Mouse (Mus musculus) right cerebral cortex, adult 18-20 months (tissue): ENCODE measurements around the gene Esr1.
"Not testable (repeated sequence)": the region's sequence is repeated elsewhere in the genome, so short reads cannot be mapped to it uniquely, and the experiment has no call there.

Source experiments
- DNase-seq: peaks from one replicate; pipeline ENCODE4 v3.0.0; 2022; ENCODE audit warnings: mixed read lengths

Esr1 gene

DNA sequence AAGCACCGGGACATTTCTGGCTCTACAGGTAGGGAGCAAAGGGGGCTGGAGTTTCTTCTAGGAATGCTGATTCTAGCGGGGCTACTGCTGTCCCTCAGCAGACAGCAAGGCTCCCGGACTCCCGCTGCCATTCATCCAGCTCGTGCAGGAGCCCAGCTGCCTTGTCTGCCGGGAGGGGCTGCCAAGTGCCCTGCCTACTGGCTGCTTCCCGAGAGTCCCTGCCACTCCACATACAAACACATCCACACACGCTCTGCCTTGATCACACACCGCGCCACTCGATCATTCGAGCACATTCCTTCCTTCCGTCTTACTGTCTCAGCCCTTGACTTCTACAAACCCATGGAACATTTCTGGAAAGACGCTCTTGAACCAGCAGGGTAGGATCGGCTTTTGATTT, 98.5 kb downstream of the Esr1 start:
- peak; percentile 5 for DNase-seq

DNA sequence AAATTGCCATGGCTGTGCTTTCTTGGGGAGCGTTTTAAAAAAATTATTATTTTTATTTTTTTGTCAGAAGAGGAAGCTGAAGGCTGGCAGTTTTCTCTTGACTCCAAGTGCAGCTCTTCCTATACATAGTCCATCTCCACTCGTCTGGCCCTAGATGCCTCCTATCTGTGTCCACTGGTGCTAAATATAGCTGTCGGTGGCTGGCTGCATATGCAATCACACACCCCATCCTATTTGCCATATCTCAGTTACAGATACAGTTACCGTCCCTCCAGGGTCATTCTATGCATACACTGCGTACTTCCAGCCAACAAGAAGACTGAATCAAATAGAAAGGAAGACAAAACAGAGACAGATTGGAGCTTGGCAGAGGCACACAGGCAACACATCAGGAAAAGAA, 100.0 kb downstream of the Esr1 start:
- no peak for DNase-seq

DNA sequence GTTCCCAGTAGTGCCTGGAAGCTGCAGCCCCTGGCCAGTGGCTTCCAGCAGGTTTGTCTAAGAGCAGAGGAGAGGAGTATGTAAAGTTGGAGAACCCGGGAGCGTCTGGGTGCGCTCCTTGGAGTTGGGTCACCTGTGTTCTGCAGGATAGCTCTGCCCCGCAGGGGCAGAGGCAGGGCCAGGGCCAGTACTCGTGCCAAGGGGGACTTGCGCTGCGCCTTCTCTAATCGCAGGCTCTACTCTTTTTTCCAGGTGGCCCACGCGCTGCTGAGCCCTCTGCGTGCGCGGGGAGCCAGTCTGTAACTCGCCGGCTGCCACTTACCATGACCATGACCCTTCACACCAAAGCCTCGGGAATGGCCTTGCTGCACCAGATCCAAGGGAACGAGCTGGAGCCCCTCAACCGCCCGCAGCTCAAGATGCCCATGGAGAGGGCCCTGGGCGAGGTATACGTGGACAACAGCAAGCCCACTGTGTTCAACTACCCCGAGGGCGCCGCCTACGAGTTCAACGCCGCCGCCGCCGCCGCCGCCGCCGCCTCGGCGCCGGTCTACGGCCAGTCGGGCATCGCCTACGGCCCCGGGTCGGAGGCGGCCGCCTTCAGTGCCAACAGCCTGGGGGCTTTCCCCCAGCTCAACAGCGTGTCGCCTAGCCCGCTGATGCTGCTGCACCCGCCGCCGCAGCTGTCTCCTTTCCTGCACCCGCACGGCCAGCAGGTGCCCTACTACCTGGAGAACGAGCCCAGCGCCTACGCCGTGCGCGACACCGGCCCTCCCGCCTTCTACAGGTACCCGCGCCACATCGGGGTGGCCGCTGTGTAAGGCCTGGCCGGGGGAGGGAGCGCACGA, 100.9 kb downstream of the Esr1 start:
- no peak for DNase-seq

DNA sequence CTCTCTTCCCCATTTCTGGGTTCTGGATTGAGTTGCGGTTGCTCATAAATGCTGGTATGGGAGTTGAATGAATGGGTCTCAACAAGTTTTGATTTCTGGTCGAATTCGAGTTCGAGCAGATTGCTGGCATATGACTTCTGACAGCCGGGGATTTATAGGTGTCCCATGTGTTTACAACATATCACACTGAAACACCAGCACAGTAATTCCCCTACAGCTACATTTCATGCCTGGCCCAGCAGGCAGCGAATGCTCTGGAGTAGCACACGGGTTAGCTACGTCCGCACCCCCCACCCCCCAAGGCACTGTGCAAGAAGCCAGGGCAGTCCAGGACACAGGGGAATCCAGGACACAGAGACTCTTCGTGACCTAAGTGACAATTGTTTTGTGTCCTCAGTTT, 102.0 kb downstream of the Esr1 start:
- DNase-seq = no peak

DNA sequence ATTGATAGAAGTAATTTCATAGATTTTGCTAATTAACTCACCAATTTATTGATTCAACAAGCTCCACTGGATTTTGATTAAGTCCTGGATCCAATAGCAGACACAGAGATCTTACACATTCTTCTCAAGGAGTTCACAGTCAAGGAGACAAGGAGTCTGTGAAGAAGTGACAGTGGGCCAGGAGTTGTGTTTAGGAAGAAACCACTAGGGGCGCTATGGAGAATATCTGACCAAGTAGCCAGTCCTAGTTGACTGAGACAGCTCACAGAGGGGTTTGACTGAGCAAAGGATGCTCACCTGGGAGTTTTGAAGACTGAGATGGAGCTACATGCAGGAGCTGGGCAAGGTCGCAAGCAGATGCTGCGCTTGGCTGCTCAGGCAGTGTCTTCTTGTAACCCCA, 113.5 kb downstream of the Esr1 start:
- DNase-seq = no peak

DNA sequence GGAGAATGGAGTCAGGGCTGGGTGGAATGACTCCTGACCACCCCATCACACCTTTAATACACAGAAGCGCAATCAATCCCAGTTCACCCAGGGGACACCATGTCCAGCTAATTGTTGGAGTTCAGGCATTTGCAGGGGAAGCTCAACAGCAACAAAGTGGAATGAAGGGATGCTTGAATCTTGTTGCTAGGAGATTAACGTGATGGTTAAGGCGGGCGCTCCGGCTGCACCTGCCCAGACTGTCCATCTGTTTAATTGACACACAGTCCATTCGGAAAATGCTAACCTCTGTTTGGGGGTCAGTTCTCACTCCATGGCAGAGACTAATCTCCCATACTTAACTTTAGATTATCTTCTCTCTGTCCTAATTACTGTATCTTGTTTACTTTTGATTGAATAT, 114.7 kb downstream of the Esr1 start:
- no peak for DNase-seq

DNA sequence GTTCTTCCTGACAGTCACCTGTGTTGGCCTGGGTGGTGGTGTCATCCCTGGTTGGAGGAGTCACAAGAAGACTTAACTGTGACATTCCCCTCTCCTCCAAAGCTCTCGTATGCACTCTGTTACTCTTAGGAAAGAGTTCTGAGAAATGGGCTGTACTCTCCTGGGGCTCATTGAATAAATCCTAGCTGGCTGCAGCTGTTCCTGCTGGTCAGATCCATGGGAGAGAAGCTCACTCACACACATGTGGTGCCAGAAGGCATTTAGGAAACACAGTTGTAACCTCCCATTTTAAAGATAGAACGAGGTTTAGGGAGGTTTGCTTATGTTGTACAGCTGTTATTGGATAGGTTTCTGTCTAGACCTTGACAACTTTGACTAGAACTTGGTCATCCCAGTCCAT, 120.9 kb downstream of the Esr1 start:
- DNase-seq = no peak

DNA sequence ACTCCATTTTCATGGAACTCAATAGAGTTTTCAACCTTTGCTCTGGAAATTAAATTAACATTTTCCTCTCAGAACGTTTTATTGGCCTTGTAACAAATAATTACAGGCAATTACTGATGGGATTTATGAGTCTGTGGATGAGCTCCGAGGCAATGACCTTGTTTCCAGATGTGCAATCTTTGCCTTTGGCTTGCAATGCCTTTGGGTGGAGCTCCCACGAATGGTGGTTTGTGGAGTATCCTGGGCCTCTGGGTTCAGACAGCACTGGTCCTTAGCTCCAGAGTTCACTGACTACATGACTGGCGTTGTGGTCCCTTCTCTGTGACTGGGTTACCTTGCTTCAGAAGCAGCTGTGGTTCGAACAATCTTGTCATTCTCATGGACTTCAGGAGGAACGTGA, 122.6 kb downstream of the Esr1 start:
- no peak for DNase-seq

DNA sequence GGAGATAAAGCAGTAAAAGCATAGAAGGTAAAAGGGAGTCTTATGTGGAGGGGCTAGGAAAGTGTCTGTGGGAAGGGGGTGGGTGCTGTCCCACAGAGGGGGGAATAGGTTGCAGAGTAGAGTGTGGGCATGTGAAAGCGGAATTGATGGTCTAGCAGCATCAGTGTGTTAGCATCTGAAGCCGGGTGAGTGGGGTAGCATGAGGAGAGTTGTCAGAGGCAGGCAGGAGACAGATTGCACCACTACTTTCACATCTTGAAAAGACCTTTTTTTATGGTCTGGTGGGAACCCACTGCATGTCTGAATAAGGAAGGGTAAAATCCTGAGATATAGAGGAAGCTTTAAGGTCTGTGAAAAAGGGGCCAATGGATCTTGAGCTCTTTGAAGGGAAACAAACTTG, 123.5 kb downstream of the Esr1 start:
- DNase-seq = no peak

DNA sequence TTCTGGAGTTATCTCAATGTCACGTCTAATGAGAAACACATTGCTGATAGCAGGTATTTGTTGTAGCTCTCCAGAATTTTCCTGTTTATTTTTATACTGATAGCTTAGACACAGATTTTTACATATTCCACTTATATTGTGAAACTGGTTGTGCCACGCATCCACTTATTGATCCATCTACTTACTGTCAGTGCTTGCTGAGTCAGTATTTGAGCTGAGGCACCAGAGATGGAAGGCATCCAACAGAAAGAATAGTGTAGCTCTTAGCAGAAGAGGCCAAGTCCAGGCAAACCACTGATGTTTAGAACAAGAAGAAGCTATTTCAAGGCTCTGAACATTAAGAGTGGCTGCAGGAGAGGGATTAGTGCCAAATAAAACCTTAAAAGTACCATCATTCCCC, 126.9 kb downstream of the Esr1 start:
- DNase-seq = no peak

DNA sequence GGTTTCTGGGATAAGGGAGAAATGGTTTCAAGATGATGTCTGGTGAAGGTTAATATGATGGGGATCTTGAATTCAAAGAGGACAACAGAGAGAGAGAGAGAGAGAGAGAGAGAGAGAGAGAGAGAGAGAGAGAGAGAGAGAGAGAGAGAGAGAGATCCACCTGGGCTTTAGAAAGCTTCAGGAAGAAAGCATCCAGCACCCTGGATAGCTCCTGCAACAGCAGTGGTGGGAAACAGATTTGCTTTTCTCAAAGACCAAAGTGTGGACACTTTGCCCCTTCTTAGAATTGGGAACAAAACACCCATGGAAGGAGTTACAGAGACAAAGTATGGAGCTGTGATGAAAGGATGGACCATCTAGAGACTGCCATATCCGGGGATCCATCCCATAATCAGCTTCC, 139.7 kb downstream of the Esr1 start:
- DNase-seq = not testable (repeated sequence)

DNA sequence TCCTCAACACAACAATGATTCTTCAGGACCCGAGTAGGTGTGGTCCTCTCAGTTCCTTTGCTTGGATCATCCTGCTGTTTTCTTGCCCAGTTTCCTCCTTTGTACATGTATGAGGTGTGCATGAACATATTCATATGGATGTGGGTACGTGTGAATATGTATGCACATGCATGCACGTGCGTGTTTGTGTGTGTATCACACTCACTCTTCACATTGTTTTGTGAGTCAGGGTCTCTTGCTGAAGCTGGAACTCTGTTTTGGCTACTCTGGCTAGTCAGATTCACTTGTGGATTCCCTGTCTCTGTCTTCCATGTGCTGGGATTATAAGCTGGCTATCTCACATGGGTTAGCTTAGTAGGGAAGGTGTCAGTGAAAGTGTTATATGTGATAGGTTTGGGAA, 141.6 kb downstream of the Esr1 start:
- no peak for DNase-seq

DNA sequence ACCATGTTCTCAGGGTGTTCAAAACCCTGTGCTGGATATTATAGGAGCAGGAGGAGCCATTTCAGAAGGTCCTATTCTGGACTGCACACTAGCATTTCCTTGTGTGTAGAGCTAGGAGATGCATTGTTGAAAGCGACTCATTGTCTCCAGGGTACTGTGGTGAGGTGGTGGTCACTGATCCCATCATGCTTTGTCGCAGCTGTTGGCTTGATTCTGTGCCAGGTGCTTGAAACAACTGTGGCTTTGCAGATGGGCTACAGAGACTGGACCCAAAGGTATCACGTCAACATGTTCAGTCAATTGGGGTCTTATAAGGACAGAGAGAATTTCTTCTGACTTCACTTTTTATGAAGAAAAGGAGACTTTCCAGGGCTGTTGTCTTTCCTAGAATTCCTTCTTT, 164.1 kb downstream of the Esr1 start:
- DNase-seq = no peak

DNA sequence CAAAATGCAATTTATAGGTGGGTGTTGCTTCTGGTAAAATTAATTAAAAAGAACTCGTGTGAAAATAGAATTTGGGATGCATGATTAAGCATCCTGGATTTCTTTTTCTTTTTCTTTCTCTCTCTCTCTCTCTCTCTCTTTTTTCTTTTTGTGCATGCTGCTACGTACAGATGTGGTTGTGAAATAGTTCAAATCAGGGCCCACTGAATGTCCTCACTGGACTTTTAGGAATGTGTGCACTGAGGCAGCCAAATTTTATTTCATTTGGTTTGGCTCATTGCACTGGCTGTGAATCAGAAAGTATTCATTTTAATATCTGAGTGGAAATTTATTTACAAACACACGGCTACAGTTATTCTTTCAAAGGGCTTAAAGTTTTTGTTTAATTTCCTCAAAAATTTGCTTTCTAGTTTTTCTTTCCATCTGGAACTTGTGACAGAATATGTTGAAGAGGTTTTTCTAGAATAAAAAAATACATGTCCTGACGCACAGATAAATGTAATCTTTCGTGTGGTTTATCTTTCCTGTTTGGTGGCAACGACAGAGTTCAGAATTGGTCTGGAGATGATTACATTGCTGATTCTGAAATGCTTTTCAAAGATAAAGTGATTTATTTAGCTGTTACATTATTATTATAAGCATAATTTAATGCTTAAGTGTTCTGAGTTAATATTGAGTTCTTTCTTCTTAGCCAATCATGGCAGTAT, 164.8 kb downstream of the Esr1 start:
- no peak for DNase-seq

DNA sequence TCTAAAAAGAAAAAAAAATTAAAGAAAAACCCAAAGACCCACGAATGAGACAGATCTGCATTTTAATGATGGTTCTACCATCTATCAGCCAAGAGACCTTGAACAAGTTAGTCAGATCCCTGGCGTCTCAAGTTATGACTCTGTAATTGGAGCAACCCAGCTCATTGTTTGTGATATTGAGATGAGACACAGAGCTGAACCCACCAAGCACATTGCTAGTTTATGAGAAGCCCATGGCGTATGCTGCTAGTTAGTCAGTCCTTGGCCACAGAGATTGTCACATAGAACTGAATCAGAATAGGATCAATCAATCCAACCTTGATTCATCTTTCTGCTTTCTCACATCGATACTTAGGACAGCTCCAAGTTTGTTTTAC, 165.3 kb downstream of the Esr1 start:
- no peak for DNase-seq

DNA sequence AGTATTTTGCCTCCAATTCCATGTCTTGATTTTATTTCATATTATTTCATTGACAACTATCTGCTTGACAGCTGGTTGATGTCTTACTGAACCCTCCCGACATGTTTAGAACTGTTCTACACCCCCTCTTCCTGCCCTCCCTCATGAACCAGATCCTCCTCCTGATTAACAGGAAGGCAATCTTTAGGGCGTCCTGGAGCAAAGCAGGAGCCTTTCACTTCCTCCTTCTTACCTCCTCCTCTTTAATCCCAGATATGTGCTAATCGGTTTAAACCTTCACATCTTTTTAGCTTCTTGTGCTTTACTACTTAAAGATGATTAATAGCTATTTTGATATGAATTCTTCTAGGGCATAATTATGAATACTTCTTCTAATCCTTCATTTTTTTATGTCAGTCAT, 166.6 kb downstream of the Esr1 start:
- no peak for DNase-seq

DNA sequence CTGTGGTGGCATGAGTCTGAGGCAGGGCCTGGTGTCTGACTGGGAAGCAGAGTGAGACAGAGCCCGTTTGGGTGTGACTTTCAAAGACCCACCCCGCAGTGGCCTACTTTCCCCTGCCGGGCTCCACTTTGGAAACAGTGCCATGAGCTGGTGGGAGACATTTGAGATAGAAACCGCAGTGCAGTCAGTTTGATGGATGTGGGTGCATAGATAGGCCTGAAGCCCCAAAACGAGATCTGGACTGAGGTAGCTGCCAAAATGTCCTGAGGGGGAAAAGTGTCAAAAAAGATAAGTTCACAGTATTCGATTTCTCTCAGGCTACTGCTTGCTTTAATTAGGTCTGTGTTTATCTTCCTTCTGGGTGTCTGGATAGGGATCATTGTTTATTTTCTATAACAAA, 169.5 kb downstream of the Esr1 start:
- no peak for DNase-seq

DNA sequence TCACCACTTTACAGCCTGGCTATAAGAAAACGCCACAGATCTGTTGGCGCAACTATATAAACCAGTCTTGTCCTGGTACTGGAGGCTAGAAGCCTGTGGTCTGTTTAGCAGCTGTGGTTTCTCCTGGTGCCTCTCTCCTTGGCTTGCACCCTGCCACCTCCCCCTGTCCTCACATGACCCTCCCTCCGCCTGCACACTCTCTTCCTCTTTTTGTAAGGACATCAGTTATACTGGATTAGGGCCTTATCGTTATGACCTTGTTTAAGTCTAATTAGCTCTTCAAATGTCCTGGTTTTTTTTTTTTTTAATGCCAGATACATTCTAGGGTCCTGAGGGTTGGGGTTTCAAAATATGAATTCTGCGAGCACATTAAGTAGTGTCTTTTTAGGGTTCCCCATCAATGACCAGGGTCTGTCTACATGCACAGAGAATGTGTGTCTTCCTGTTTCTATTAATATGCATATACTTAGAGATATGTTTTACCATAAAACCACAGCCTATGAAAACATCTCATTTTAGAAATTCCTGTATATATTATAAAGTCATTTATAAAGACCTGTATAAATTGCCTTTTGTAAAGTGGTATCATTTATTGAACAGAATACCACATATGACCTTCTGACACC, 175.7 kb downstream of the Esr1 start:
- DNase-seq = no peak

DNA sequence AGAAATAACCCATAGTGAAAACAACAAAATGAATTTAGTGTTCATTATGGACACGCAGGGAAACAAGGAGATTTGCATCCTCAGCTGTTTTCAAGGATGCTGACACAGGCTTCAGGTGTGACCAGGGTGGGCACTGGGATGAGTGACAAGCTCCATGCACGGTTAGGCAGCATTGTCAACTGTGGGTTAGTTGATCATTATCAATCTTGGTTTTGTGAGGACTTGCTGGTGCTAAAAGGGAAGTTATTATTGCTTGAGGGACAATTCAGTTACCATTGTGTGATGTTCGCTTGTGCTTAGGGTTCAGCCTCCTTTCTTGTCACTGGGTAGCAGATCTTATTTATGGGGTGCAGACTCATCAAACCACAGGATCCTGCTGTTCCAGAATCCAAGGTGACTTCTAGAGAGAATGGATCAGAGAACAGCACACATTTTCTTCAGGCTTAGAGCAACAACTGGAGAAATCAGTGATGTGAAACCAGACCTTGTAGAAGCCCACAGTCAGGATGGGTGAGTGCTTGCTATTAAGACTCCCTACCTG, 186.9 kb downstream of the Esr1 start:
- DNase-seq = no peak

DNA sequence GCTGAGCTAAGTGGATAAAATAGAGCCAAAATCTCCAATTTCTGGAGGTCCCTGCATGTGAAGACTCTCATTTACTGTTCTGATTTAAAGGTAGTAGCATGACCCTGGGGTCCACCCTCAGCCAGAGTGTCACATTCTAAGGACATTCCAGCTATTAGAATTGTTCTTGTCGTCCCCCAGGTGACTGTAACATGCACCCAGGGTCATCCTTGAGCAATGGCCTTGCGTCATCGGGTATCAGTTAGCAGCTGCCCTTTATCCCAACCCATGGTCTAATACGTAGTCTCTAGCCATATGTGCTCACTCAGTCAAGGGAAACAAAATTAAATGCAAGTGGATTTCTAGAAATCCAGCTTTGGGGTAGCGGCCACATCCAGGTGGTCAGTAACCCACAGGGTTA, 213.0 kb downstream of the Esr1 start:
- DNase-seq = no peak

DNA sequence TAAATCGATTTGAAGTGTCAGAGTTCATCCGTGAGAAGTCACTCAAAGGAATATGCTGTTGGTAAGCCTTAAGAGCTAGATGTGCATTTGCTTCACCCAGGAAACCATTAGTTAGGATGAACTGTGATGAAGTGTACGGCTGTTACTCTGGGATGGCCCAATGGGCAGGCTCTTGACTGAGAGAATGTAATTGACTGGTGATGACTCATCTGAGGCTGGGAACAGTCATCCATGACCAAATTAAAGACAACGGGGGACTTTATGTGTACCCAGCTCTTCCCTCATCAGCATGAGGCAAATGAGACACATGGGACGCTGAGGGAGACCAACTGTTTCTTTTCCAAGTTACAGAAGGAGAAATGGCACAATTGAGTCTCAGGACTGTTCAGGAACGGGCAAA, 219.2 kb downstream of the Esr1 start:
- no peak for DNase-seq

DNA sequence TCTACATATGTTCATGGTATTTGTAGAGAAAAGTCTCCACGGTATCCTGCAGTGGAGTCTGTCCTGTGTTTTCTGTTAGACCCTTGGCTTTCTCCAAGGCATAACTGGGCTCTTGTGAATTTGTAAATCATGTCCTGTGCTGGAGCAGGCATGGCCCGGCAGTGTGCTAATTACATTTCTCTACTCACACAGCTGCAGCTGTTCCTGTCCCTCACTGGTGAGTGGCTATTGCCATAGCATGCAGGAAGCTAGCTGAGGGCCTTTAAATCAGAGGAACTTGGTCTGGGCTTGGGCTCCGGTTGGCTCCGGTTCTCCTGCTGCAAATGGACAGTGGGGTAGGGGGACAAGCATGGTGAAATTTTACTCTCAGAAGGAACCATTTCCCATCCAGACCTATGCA, 226.7 kb downstream of the Esr1 start:
- no peak for DNase-seq

DNA sequence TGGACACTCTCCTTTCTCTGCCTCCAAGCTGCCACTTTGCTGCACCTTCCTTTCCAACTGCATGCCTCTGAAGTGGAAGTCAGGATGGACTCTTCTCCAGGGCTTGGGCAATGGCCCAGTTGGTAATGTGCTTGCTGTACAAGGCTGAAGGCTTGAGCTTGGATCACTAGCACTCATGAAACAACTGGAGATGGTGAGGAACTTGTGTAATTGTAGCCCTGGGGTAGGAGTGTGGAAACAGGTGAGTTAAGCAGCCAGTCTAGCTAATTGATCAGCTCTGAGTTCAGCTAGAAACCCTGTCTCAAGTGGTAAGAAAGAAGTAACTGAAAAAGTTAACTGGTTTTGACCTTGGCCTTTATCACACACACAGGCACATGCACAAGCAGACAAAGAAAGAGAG, 229.6 kb downstream of the Esr1 start:
- DNase-seq = no peak

DNA sequence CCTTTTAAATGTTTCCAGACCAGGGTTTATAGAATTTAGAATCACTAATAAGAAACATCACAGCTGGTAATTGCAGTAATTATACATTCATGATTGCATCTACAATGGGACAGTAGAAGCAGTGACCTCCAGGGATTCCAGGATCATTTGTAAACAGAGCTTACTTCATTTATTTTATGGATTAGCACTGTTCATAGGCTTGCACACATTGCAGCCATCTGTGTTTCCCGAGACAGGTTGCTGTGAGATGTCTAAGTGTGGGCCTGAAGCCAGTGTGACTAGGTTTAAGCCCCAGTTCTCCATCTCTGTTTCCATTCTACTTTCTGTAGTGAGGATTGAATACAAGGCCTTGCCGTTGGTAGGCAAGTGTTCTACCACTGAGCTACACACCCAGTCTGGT, 236.1 kb downstream of the Esr1 start:
- DNase-seq = no peak
